Mouse (Mus musculus): Measurements from ENCODE around the gene Med31.
"Not testable (repeated sequence)": the region's sequence is repeated elsewhere in the genome, so short reads cannot be mapped to it uniquely, and the experiment has no call there.

Med31 gene

DNA sequence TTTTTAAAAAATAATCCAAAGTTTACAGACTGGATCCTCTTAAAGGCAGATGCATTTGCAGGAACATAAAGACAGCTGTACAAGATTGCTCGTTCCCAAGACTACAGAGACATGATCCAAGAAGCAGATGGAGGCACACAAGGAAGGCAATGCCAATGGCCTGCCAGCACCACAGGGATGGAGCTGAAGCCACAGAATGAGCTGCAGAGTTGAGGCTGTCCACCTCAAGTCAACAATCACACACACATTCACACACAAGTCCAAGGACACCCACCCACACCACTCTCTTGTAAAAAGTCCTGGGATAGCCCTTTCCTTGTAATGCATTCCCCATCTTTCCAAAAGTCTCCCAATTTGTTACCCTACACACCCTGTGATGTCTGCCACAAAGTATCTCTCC lies 12.0 kb downstream of the Med31 start:
- DNase-seq (ENCODE audit: low spot score in 2 of 2): no peak

DNA sequence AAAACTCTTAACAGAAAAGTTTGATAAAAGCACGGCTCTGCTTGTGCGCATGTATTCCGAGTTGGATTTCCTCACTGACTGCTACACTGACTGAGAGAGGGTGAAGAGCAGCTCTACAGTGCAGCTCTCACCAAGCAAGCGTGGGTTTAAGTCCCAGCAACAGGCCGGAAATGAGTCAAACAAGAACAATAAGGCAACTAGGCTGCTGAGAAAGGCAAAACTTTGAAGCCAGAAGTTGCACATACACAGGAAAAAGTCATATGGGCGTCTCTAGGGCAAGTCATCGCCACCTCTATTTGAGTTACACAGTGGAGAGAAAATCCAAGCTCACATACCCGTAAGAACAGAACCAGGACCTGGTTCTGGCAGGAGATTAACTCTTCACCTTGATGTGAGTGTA lies 18.9 kb downstream of the Med31 start:
- no peak for DNase-seq (ENCODE audit: low spot score in 2 of 2)

DNA sequence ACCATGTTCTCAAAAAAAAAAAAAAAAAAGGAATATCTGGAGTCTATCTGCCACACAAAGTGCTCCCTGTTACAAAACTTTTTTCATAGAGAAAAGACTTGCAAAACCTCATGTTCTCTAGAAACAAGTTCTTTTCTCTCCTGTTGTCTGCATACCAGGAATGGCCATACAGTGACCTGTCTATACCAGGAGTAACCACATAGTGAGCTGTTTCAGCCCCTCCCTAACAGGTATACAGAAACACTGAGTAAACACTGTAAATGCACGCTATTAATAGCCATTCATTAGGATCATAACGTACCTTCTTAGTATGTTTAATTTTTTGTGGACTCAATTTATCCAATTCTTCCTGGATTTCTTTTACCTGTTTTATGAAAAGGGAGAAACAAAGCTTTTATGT lies 21.1 kb downstream of the Med31 start:
- DNase-seq (ENCODE audit: low spot score in 2 of 2): no peak

DNA sequence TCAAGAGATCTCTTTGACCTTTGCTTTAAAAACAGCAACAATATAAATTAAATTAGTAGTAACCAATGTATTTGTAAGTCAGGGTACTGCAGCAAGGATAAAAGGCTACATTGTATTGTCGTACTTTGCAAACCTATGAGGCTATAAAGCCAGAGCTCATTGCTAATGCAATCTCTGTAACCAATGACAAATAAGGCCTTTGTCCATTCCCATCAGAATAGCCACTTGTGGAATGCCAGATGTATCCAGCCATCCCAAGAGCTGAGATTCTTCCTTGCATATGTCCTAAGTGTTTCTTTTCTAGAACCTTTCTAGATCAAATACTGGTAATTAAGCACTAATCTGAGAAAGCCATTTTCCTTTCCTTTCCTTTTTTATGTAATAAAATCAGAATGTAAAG lies 24.5 kb downstream of the Med31 start:
- no peak for DNase-seq (ENCODE audit: low spot score in 2 of 2)

DNA sequence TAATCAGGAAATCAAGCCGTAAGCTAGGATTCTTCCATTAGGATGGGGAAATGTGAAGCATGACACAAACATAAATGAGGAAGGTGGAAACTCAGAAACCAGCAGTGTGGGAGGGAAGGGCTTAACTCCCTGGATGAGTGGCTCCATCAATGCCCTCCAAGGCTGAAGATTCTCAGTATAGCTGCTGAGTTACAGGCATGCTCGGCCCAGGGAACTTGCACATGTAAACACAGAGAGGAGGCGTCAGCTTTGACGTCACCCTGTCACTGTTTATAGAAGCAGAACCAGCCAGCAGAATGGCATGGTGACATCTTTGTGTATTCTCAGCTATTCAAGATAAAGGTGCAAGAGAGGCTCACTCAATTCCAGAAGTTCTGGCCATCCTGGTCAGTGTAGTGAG lies 31.1 kb downstream of the Med31 start:
- DNase-seq (ENCODE audit: low spot score in 2 of 2): no peak

DNA sequence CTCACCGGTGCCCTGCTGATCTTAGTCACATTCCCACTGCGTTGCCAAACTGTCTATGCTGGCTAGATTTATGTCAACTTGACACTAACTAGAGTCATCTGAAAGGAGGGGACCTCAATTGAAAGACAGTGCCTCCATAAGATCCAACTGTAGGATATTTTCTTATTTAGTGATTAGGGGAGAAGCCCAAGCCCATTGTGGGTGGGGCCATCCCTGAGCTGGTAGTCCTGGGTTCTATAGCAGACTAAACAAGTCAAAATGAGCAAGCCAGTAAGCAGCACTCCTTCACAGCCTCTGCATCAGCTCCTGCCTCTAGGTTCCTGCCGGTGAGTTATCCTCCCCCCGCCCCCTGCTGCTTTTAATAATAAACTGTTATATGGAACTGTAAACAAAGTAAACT lies 34.3 kb downstream of the Med31 start:
- DNase-seq (ENCODE audit: low spot score in 2 of 2): no peak

DNA sequence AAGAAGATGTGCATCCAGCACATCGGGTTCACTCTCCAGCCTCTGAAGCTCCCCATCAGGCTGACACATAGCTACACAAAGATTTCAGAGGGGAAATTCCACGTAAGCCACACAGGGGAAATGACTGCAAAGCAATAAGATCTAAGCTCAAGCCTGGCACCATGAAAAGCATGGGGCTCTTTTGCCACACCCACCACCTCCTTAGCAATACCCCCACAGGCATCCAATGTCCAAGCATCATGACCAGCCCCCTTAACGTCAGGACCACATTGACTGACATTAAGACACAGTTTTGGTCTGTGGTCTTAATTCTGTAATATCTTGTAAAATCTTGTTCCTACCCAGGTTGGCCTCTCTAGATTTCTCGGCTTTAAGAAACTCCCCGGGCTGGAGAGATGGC lies 34.8 kb downstream of the Med31 start:
- no peak for DNase-seq (ENCODE audit: low spot score in 2 of 2)

DNA sequence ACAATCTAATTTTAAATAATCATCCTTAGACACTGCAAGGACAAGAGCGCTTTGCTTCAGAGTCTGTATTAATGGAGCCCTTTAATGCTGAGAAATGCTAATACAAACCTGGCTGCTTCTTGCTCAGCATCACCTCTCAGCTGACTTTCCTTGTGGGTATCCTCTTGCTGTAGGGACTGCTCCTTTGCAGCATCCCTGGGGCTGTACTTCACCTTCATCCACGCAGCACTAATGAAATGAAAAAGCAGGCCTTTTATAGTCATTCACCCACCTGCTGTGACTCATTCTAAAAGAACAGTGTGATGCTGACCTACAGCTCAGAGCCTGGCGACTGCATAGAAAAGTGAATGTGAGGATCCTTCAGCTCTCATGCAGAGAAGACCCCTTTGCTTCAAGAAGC lies 38.8 kb downstream of the Med31 start:
- no peak for DNase-seq (ENCODE audit: low spot score in 2 of 2)

DNA sequence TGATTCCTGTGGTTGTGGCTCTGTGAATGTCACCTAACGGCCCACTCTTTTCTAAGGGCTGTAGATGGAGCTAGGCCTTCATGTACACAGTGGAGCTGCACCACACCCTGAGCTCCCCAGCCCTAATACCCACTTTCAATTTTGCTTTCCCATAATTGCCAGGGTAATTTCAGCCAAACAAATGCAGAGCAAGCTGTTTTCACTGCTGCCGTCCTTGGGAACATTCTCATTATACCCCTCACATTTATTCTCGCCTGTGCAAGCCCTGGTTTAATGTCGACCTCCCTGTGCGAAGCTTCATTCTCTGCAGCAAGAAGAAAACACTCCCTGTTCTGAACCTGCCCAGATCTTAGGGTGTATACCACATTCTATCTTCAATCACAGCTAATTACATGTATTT lies 39.4 kb downstream of the Med31 start:
- no peak for DNase-seq (ENCODE audit: low spot score in 2 of 2)

DNA sequence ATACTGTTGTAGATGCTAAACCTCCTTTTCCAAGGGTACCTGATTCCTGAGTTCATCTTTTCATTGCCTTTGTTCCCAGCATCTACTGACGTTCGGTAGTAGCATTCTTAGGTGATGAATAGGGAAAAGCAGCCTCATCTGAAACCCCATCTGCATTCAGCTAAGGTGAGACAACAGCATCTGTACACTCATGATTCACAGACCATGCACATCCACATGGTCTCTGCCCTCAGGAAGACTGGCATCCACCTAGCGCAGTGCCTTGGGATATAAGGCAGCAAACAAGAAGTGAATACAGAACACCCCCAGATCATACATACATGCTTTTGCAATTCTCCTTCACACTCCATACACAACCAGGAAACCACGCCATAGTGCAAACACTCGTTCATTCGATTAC lies 40.7 kb downstream of the Med31 start:
- no peak for DNase-seq (ENCODE audit: low spot score in 2 of 2)

DNA sequence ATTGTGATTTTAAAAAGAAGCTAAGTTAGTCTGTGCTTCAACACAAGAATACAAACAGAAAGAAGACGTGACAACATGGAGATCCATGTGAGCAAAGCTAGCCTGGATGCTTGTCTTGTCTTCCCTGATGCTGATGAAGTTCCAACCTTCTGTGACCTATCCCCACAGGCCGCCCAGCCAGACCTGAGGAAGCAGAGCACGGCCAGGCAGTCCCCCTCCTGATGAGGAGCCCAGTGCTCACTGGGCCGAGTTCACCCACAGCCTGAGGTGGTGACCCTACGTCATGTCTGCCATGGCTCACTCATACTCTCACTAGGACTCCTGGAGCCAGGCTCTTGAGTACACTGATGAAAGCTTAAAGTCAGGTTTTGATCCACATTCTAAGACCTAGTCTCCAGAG lies 41.9 kb downstream of the Med31 start:
- no peak for DNase-seq (ENCODE audit: low spot score in 2 of 2)

DNA sequence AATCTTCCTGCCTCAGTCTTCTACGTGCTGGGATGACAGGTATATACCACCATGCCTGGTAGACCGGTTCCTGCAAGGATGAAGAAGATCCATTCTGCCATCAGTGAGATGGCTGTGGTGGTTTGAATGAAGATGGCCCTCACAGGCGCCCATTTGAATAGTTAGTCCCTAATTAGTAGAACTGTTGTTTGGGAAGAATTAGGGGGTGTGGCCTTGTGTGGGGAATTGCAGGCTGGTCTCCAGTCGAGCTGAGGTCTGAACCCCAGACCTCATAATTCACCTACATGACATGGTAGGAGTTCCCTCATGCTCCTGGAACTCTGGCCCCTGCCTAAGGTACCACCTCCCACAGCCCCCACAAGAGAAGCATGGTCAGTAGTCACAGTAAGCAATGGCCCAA lies 43.5 kb downstream of the Med31 start:
- DNase-seq (ENCODE audit: low spot score in 2 of 2): not testable (repeated sequence)

DNA sequence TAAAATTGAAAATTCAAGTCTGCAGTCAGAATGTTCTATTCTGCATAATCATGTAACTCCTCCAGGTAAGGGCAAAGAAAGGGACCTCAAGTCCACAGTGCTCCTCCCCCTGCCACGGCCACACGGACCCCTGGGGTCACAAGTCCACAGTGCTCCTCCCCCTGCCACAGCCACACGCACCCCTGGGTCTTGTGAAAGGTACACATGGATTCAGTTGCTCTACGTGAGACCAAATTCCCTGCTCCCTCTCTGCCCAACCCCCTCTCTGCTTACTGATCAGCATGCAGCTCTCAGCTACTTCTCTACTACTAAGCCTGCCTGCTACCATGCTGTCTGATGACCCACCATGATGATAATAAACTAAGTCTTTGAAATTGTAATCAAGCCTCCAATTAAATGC lies 45.5 kb downstream of the Med31 start:
- DNase-seq (ENCODE audit: low spot score in 2 of 2): no peak

DNA sequence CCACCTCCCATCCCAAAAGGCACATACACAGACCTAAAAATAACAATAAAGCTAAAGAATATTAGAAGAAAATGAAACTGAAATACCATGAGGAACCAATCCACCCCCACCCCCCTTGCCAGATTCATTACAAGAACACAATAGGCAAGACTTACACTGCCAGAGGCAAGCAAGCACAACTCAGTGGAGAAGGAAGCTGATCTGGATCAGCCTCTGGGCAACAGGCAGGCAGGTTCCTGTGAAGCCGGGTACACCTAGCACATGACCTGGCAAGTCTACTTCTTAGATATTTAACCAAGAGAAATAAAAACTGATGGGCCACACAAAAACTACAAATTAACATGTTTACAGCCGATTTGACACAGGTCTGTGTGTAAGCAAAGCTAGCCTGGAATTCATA lies 52.2 kb downstream of the Med31 start:
- no peak for DNase-seq (ENCODE audit: low spot score in 2 of 2)

Data from thymus, postnatal 10 days (tissue).